Mouse (Mus musculus): Measurements from ENCODE around the gene Nfic.

Gene Nfic

GRCm38 (mm10) chr10:81455181-81455895 lies at the start of gene Nfic:
Nfic (minus strand) TSS chr10:81455635.
- DNase-seq (ENCODE audit: low spot score in 2 of 2): peak in 1 of 2 experiments; percentile 15

- DNase-seq (ENCODE audit: low spot score in 2 of 2): peak; percentile 94
Measured at GRCm38 (mm10) chr10:81502658-81503057, 47.2 kb upstream of the Nfic start.

- no peak for DNase-seq (ENCODE audit: low spot score in 2 of 2)
Measured at GRCm38 (mm10) chr10:81501863-81502262, 46.4 kb upstream of the Nfic start.

- no peak for DNase-seq (ENCODE audit: low spot score in 2 of 2)
Measured at GRCm38 (mm10) chr10:81500032-81500431, 44.6 kb upstream of the Nfic start, which contains the start of gene S1pr4. S1pr4 (minus strand) TSS chr10:81500132.

GRCm38 (mm10) chr10:81499250-81499901 lies 43.9 kb upstream of the Nfic start:
- no peak for DNase-seq (ENCODE audit: low spot score in 2 of 2)

GRCm38 (mm10) chr10:81498316-81499249 lies 43.1 kb upstream of the Nfic start:
- DNase-seq (ENCODE audit: low spot score in 2 of 2): no peak

GRCm38 (mm10) chr10:81497401-81498270 lies 42.2 kb upstream of the Nfic start:
- no peak for DNase-seq (ENCODE audit: low spot score in 2 of 2)

GRCm38 (mm10) chr10:81496969-81497368 lies 41.5 kb upstream of the Nfic start:
- DNase-seq (ENCODE audit: low spot score in 2 of 2): no peak

- peak; percentile 94 to 96 for DNase-seq (ENCODE audit: low spot score in 2 of 2)
Measured at GRCm38 (mm10) chr10:81496264-81496901, 40.9 kb upstream of the Nfic start, which contains the start of gene Ncln. Ncln (minus strand) TSS chr10:81496392.

GRCm38 (mm10) chr10:81495616-81496263 lies 40.3 kb upstream of the Nfic start:
- DNase-seq (ENCODE audit: low spot score in 2 of 2): no peak

GRCm38 (mm10) chr10:81495151-81495550 lies 39.7 kb upstream of the Nfic start:
- no peak for DNase-seq (ENCODE audit: low spot score in 2 of 2)

- no peak for DNase-seq (ENCODE audit: low spot score in 2 of 2)
Measured at GRCm38 (mm10) chr10:81494260-81495041, 39.0 kb upstream of the Nfic start.

- no peak for DNase-seq (ENCODE audit: low spot score in 2 of 2)
Measured at GRCm38 (mm10) chr10:81493601-81494220, 38.3 kb upstream of the Nfic start.

GRCm38 (mm10) chr10:81492606-81493240 lies 37.3 kb upstream of the Nfic start:
- no peak for DNase-seq (ENCODE audit: low spot score in 2 of 2)

- no peak for DNase-seq (ENCODE audit: low spot score in 2 of 2)
Measured at GRCm38 (mm10) chr10:81491018-81491417, 35.6 kb upstream of the Nfic start.

GRCm38 (mm10) chr10:81489941-81490340 lies 34.5 kb upstream of the Nfic start:
- DNase-seq (ENCODE audit: low spot score in 2 of 2): no peak

- DNase-seq (ENCODE audit: low spot score in 2 of 2): no peak
Measured at GRCm38 (mm10) chr10:81488081-81488480, 32.6 kb upstream of the Nfic start.

- no peak for DNase-seq (ENCODE audit: low spot score in 2 of 2)
Measured at GRCm38 (mm10) chr10:81486496-81486895, 31.1 kb upstream of the Nfic start.
